Mouse (Mus musculus): ENCODE results near the gene Vmn2r83. TPM values are rescaled to one million over a fixed set of nuclear protein-coding genes. Genes with fewer than 3 reads are reported as not detected.
A peak's percentile ranks its signal among the peaks of the same experiment; 100 is the strongest.

Vmn2r83 gene
- total and polyA plus RNA-seq, 3 experiments = not detected

GRCm38 (mm10) chr10:79524433-79524832 is 55.9 kb downstream of the Vmn2r83 start:
- intact Hi-C loops (cut with DNase I) = no loop called here
- Histone ChIP-seq H3K9ac (ENCODE audit: low read depth, low read length) (no peak overlapping the region), H3K4me3 (no peak overlapping the region), H3K27me3 (ENCODE audit: control insufficient read depth, insufficient read depth, low read length) (no peaks in the 10 kb centered on the region), H3K4me1 (ENCODE audit: control insufficient read depth, insufficient read depth, low read length) (no peaks in the 10 kb centered on the region), H3K27ac (no peak overlapping the region), H3K79me2 (replicated peaks; ENCODE audit: control insufficient read depth, insufficient read depth, low read length) (no peaks in the 10 kb centered on the region), H3K36me3 (ENCODE audit: control insufficient read depth, insufficient read depth, low read length) (no peaks in the 10 kb centered on the region)
- WGBS = 92% methylated on average over 1 of the region's 1 CpGs
- no peak for DNase-seq
- no peak for TF ChIP-seq CTCF (IDR thresholded peaks at IDR 0.05)
- TF ChIP-seq EP300 (IDR thresholded peaks at IDR 0.05; ENCODE audit: insufficient read depth, low read depth, low read length) = no peak
- TF ChIP-seq POLR2A (IDR thresholded peaks at IDR 0.05; ENCODE audit: insufficient read depth, low read depth, low read length) = no peak

GRCm38 (mm10) chr10:79525456-79526325 is 57.2 kb downstream of the Vmn2r83 start:
- WGBS = 94% methylated on average over 8 of the region's 8 CpGs
- H3K27me3 ChIP-seq (ENCODE audit: control insufficient read depth, insufficient read depth, low read length) = no peaks in the 10 kb centered on the region
- intact Hi-C loops (cut with DNase I) = no loop called here
- DNase-seq = peak in 1 of 2 experiments; percentile 0
- H3K4me1 ChIP-seq (ENCODE audit: control insufficient read depth, insufficient read depth, low read length) = no peaks in the 10 kb centered on the region
- no peak overlapping the region for H3K9ac ChIP-seq (ENCODE audit: low read depth, low read length)
- H3K27ac ChIP-seq = no peak overlapping the region
- no peak overlapping the region for H3K4me3 ChIP-seq
- H3K36me3 ChIP-seq (ENCODE audit: control insufficient read depth, insufficient read depth, low read length) = no peaks in the 10 kb centered on the region
- TF ChIP-seq POLR2A (IDR thresholded peaks at IDR 0.05; ENCODE audit: insufficient read depth, low read depth, low read length) (no peak), CTCF (IDR thresholded peaks at IDR 0.05) (no peak), EP300 (IDR thresholded peaks at IDR 0.05; ENCODE audit: insufficient read depth, low read depth, low read length) (no peak)
- no peaks in the 10 kb centered on the region for H3K79me2 ChIP-seq (replicated peaks; ENCODE audit: control insufficient read depth, insufficient read depth, low read length)

GRCm38 (mm10) chr10:79526661-79527452 is 58.3 kb downstream of the Vmn2r83 start:
- H3K27me3 ChIP-seq (ENCODE audit: control insufficient read depth, insufficient read depth, low read length) = no peaks in the 10 kb centered on the region
- no peak overlapping the region for H3K27ac ChIP-seq
- no peaks in the 10 kb centered on the region for H3K79me2 ChIP-seq (replicated peaks; ENCODE audit: control insufficient read depth, insufficient read depth, low read length)
- DNase-seq = peak in 1 of 2 experiments; percentile 1
- H3K36me3 ChIP-seq (ENCODE audit: control insufficient read depth, insufficient read depth, low read length) = no peaks in the 10 kb centered on the region
- intact Hi-C loops (cut with DNase I) = no loop called here
- no peaks in the 10 kb centered on the region for H3K4me1 ChIP-seq (ENCODE audit: control insufficient read depth, insufficient read depth, low read length)
- 90% methylated on average over 12 of the region's 12 CpGs for WGBS
- no peak overlapping the region for H3K9ac ChIP-seq (ENCODE audit: low read depth, low read length)
- TF ChIP-seq EP300 (IDR thresholded peaks at IDR 0.05; ENCODE audit: insufficient read depth, low read depth, low read length) = no peak
- TF ChIP-seq POLR2A (IDR thresholded peaks at IDR 0.05; ENCODE audit: insufficient read depth, low read depth, low read length) = no peak
- TF ChIP-seq CTCF (IDR thresholded peaks at IDR 0.05) = no peak
- no peak overlapping the region for H3K4me3 ChIP-seq

GRCm38 (mm10) chr10:79527453-79527845 is 58.9 kb downstream of the Vmn2r83 start:
- Histone ChIP-seq H3K4me1 (ENCODE audit: control insufficient read depth, insufficient read depth, low read length) (no peaks in the 10 kb centered on the region), H3K27ac (no peak overlapping the region), H3K27me3 (ENCODE audit: control insufficient read depth, insufficient read depth, low read length) (no peaks in the 10 kb centered on the region), H3K4me3 (no peak overlapping the region), H3K9ac (ENCODE audit: low read depth, low read length) (no peak overlapping the region), H3K79me2 (replicated peaks; ENCODE audit: control insufficient read depth, insufficient read depth, low read length) (no peaks in the 10 kb centered on the region), H3K36me3 (ENCODE audit: control insufficient read depth, insufficient read depth, low read length) (no peaks in the 10 kb centered on the region)
- WGBS = 79% methylated on average over 6 of the region's 6 CpGs
- TF ChIP-seq CTCF (IDR thresholded peaks at IDR 0.05) (no peak), EP300 (IDR thresholded peaks at IDR 0.05; ENCODE audit: insufficient read depth, low read depth, low read length) (no peak), POLR2A (IDR thresholded peaks at IDR 0.05; ENCODE audit: insufficient read depth, low read depth, low read length) (no peak)
- peak in 1 of 2 experiments; percentile 1 for DNase-seq
- intact Hi-C loops (cut with DNase I) = no loop called here

GRCm38 (mm10) chr10:79528081-79528480 is 59.5 kb downstream of the Vmn2r83 start:
- no peak overlapping the region for H3K9ac ChIP-seq (ENCODE audit: low read depth, low read length)
- WGBS = 90% methylated on average over 3 of the region's 3 CpGs
- no peaks in the 10 kb centered on the region for H3K79me2 ChIP-seq (replicated peaks; ENCODE audit: control insufficient read depth, insufficient read depth, low read length)
- H3K27me3 ChIP-seq (ENCODE audit: control insufficient read depth, insufficient read depth, low read length) = no peaks in the 10 kb centered on the region
- no peak overlapping the region for H3K27ac ChIP-seq
- DNase-seq = no peak
- no peaks in the 10 kb centered on the region for H3K4me1 ChIP-seq (ENCODE audit: control insufficient read depth, insufficient read depth, low read length)
- intact Hi-C loops (cut with DNase I) = no loop called here
- H3K36me3 ChIP-seq (ENCODE audit: control insufficient read depth, insufficient read depth, low read length) = no peaks in the 10 kb centered on the region
- no peak overlapping the region for H3K4me3 ChIP-seq
- TF ChIP-seq CTCF (IDR thresholded peaks at IDR 0.05) (no peak), EP300 (IDR thresholded peaks at IDR 0.05; ENCODE audit: insufficient read depth, low read depth, low read length) (no peak), POLR2A (IDR thresholded peaks at IDR 0.05; ENCODE audit: insufficient read depth, low read depth, low read length) (no peak)

Data from heart, adult 2 months (tissue).